Mouse (Mus musculus): ENCODE results near the gene Sfrp2.

Sfrp2 gene

GRCm38 (mm10) chr3:83811987-83812386 is 45.9 kb downstream of the Sfrp2 start:
- in situ Hi-C loops (cut with MboI; ENCODE audit: low pct_unique_long_range_greater_than_20kb in 1 of 2, low sequenced_read_pairs in 2 of 2, unreplicated experiment in 1 of 2), result loop anchor here in 1 of 2 experiments (25.0 kb wide), 1 partner anchor 500 kb away; the partner anchor contains the start of gene Trim2

- in situ Hi-C loops (cut with MboI; ENCODE audit: low pct_unique_long_range_greater_than_20kb in 1 of 2, low sequenced_read_pairs in 2 of 2, unreplicated experiment in 1 of 2), result loop anchor here in 1 of 2 experiments (25.0 kb wide), 1 partner anchor 499 kb away; the partner anchor contains the start of gene Trim2
Observed at GRCm38 (mm10) chr3:83812863-83813262, 46.7 kb downstream of the Sfrp2 start.

GRCm38 (mm10) chr3:83816372-83816925 is 50.3 kb downstream of the Sfrp2 start:
- in situ Hi-C loops (cut with MboI; ENCODE audit: low pct_unique_long_range_greater_than_20kb in 1 of 2, low sequenced_read_pairs in 2 of 2, unreplicated experiment in 1 of 2), result loop anchor here in 1 of 2 experiments (25.0 kb wide), 1 partner anchor 496 kb away; the partner anchor contains the start of gene Trim2

GRCm38 (mm10) chr3:83823774-83824173 is 57.7 kb downstream of the Sfrp2 start:
- in situ Hi-C loops (cut with MboI; ENCODE audit: low pct_unique_long_range_greater_than_20kb in 1 of 2, low sequenced_read_pairs in 2 of 2, unreplicated experiment in 1 of 2), result loop anchor here in 1 of 2 experiments (25.0 kb wide), 1 partner anchor 489 kb away; the partner anchor contains the start of gene Trim2
